Mouse (Mus musculus): ENCODE data around the gene Barhl1.

GRCm38 (mm10) chr2:28897340-28897899 lies 19.0 kb downstream of the Barhl1 start:
- no peak for TF ChIP-seq POLR2A (IDR thresholded peaks at IDR 0.05; ENCODE audit: extremely low read depth, insufficient read depth, low read length)
- TF ChIP-seq CTCF (IDR thresholded peaks at IDR 0.05; ENCODE audit: low read depth, low read length): no peak

Measured in liver, adult 2 months (tissue).